Mouse (Mus musculus) testis, adult 2 months (tissue): ENCODE measurements around the gene Tfap2a.

Experiments
- CTCF ChIP-seq: fragments of 200-500 bp; IDR thresholded peaks from 2 replicates; pipeline ENCODE4 v1.5.1; 2012; ENCODE audit warnings: low read depth, mild to moderate bottlenecking, inconsistent platforms, low read length, moderate library complexity; ENCODE audit not compliant: control insufficient read depth, insufficient read depth, insufficient replicate concordance
- POLR2A ChIP-seq: fragments of 200-500 bp; IDR thresholded peaks from 2 replicates; pipeline ENCODE4 v1.6.1; 2012; ENCODE audit warnings: low read depth, mild to moderate bottlenecking, inconsistent platforms, low read length, moderate library complexity; ENCODE audit not compliant: control insufficient read depth

GRCm38 (mm10) chr13:40705821-40706425 is 32.3 kb downstream of the Tfap2a start:
- no peak for TF ChIP-seq CTCF
- no peak for TF ChIP-seq POLR2A
